Mouse (Mus musculus): ENCODE measurements around the gene Fbxo2.

DNA sequence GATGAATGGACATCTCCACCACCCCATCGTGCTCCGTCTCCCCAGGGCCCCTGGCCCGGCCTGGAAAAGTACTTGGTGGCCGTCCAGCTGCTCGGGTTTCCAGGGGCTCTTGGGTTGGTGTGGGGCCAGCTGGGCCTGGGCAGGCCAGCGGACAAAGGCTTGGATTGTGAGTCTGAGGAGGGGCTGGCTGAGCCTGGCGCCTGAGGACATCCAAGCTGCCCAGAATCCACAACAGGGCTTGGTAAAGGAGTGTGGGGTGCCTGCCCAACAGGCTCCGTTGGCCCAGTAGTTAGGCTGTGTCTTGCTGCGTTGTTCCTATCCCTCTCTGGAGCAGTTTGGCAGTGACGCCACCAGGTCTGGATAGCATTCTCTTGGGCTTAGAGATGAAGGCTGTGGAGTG, 6.0 kb downstream of the Fbxo2 start:
- TF ChIP-seq CTCF (IDR thresholded peaks at IDR 0.05; ENCODE audit: control insufficient read depth, insufficient read depth, low read length) (no peak), POLR2A (IDR thresholded peaks at IDR 0.05; ENCODE audit: borderline replicate concordance, control insufficient read depth, low read depth, low read length) (no peak)

All from bone marrow, adult 2 months (tissue).